Mouse (Mus musculus): Measurements from ENCODE around the gene Zdhhc14. TPM values are rescaled to one million over a fixed set of nuclear protein-coding genes. Genes with fewer than 3 reads are reported as not detected.

Gene Zdhhc14
- polyA plus RNA-seq, 1 experiment from 2014 or later: 0.99 TPM

DNA sequence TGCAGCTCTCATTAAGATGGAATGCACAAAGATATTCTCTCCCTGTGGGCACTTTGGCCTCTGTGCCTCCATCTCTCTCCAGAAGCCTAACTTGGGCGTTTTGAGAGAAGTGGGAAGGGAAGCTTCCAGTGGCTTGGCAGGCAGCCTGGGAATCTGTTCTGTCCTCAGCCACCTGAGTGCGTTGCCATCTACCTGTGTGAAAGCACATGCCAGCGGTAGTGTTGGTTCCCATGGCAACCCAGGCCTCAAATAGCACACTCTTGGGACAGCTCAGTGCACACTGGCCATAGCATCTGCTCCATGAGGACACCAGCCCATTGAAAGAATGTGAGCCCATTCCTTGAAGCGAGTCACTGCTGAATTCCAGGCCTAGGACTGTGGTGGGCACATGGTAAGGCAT, 83.2 kb downstream of the Zdhhc14 start:
- H3K9me3 ChIP-seq (replicated peaks; ENCODE audit: control insufficient read depth, low read length): no peaks in the 10 kb centered on the region
- no peak overlapping the region for H3K27ac ChIP-seq (ENCODE audit: low read length)
- no peak overlapping the region for H3K4me2 ChIP-seq (ENCODE audit: low read depth, low read length)
- no peak overlapping the region for H3K9ac ChIP-seq (ENCODE audit: low read length)
- H3K36me3 ChIP-seq (ENCODE audit: control insufficient read depth, insufficient read depth, low read length): no peaks in the 10 kb centered on the region
- H3K4me3 ChIP-seq (replicated peaks; ENCODE audit: low read length): no peak overlapping the region
- WGBS: 56% methylated on average over 4 of the region's 4 CpGs
- no peaks in the 10 kb centered on the region for H3K4me1 ChIP-seq (ENCODE audit: control insufficient read depth, insufficient read depth, low read length)
- no peaks in the 10 kb centered on the region for H3K27me3 ChIP-seq (ENCODE audit: control insufficient read depth, insufficient read depth, low read length)
- no peak for ATAC-seq (ENCODE audit: insufficient read depth, low FRiP score)

GRCm38 (mm10) chr17:5582232-5582631, 89.9 kb downstream of the Zdhhc14 start:
- H3K27ac ChIP-seq (ENCODE audit: low read length): no peak overlapping the region
- 91% methylated on average over 3 of the region's 3 CpGs for WGBS

DNA sequence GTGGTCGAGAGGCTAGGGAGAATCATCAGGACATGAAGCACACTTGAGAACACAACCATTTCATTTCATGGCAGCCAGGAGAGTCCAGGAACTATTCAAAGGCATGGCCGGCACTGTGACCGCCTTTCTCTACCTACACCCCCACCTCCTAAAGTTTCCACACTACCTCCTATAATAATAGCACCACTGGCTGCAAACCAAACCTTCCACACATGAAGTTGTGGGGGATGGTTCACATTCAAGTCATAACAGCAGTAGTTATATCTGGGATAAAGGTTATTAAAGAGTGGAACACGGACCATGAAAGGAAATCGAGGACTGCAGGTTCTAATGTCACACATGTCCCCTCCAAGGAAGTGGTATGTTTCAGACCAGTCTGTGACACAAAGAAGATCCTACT, 90.6 kb downstream of the Zdhhc14 start:
- no peaks in the 10 kb centered on the region for H3K9me3 ChIP-seq (replicated peaks; ENCODE audit: control insufficient read depth, low read length)
- ATAC-seq (ENCODE audit: insufficient read depth, low FRiP score): no peak
- H3K9ac ChIP-seq (ENCODE audit: low read length): no peak overlapping the region
- H3K4me1 ChIP-seq (ENCODE audit: control insufficient read depth, insufficient read depth, low read length): no peaks in the 10 kb centered on the region
- H3K36me3 ChIP-seq (ENCODE audit: control insufficient read depth, insufficient read depth, low read length): no peaks in the 10 kb centered on the region
- 83% methylated on average over 5 of the region's 5 CpGs for WGBS
- H3K27ac ChIP-seq (ENCODE audit: low read length): no peak overlapping the region
- no peak overlapping the region for H3K4me2 ChIP-seq (ENCODE audit: low read depth, low read length)
- no peak overlapping the region for H3K4me3 ChIP-seq (replicated peaks; ENCODE audit: low read length)
- H3K27me3 ChIP-seq (ENCODE audit: control insufficient read depth, insufficient read depth, low read length): no peaks in the 10 kb centered on the region

More at GRCm38 (mm10) chr17:5582232-5582631, 89.9 kb downstream of the Zdhhc14 start:
- H3K9me3 ChIP-seq (replicated peaks; ENCODE audit: control insufficient read depth, low read length): no peaks in the 10 kb centered on the region
- H3K4me1 ChIP-seq (ENCODE audit: control insufficient read depth, insufficient read depth, low read length): no peaks in the 10 kb centered on the region
- no peak for ATAC-seq (ENCODE audit: insufficient read depth, low FRiP score)
- no peak overlapping the region for H3K4me3 ChIP-seq (replicated peaks; ENCODE audit: low read length)
- no peak overlapping the region for H3K4me2 ChIP-seq (ENCODE audit: low read depth, low read length)
- no peaks in the 10 kb centered on the region for H3K27me3 ChIP-seq (ENCODE audit: control insufficient read depth, insufficient read depth, low read length)
- H3K36me3 ChIP-seq (ENCODE audit: control insufficient read depth, insufficient read depth, low read length): no peaks in the 10 kb centered on the region
- no peak overlapping the region for H3K9ac ChIP-seq (ENCODE audit: low read length)

GRCm38 (mm10) chr17:5583472-5584145, 91.3 kb downstream of the Zdhhc14 start:
- Histone ChIP-seq H3K36me3 (ENCODE audit: control insufficient read depth, insufficient read depth, low read length) (no peaks in the 10 kb centered on the region), H3K4me3 (replicated peaks; ENCODE audit: low read length) (no peak overlapping the region), H3K9ac (ENCODE audit: low read length) (no peak overlapping the region), H3K9me3 (replicated peaks; ENCODE audit: control insufficient read depth, low read length) (no peaks in the 10 kb centered on the region), H3K4me2 (ENCODE audit: low read depth, low read length) (no peak overlapping the region), H3K27ac (ENCODE audit: low read length) (no peak overlapping the region), H3K4me1 (ENCODE audit: control insufficient read depth, insufficient read depth, low read length) (no peaks in the 10 kb centered on the region), H3K27me3 (ENCODE audit: control insufficient read depth, insufficient read depth, low read length) (no peaks in the 10 kb centered on the region)
- no peak for ATAC-seq (ENCODE audit: insufficient read depth, low FRiP score)
- WGBS: 68% methylated on average over 12 of the region's 12 CpGs

- no peak overlapping the region for H3K4me2 ChIP-seq (ENCODE audit: low read depth, low read length)
- H3K27me3 ChIP-seq (ENCODE audit: control insufficient read depth, insufficient read depth, low read length): no peaks in the 10 kb centered on the region
- no peak overlapping the region for H3K4me3 ChIP-seq (replicated peaks; ENCODE audit: low read length)
- ATAC-seq (ENCODE audit: insufficient read depth, low FRiP score): peak; percentile 44; the same call in 1 of the 2 replicates
- H3K4me1 ChIP-seq (ENCODE audit: control insufficient read depth, insufficient read depth, low read length): peaks cover 4% of the 10 kb centered on the region; the same call in 1 of the 2 replicates
- H3K36me3 ChIP-seq (ENCODE audit: control insufficient read depth, insufficient read depth, low read length): no peaks in the 10 kb centered on the region
- no peak overlapping the region for H3K9ac ChIP-seq (ENCODE audit: low read length)
- WGBS: 41% methylated on average over 6 of the region's 6 CpGs
- no peaks in the 10 kb centered on the region for H3K9me3 ChIP-seq (replicated peaks; ENCODE audit: control insufficient read depth, low read length)
- H3K27ac ChIP-seq (ENCODE audit: low read length): no peak overlapping the region
Measured at GRCm38 (mm10) chr17:5591604-5592209, 99.3 kb downstream of the Zdhhc14 start.

GRCm38 (mm10) chr17:5593071-5593470, 100.7 kb downstream of the Zdhhc14 start:
- no peak overlapping the region for H3K9ac ChIP-seq (ENCODE audit: low read length)
- no peaks in the 10 kb centered on the region for H3K36me3 ChIP-seq (ENCODE audit: control insufficient read depth, insufficient read depth, low read length)
- H3K4me1 ChIP-seq (ENCODE audit: control insufficient read depth, insufficient read depth, low read length): peaks cover 4% of the 10 kb centered on the region; the same call in 1 of the 2 replicates
- H3K4me2 ChIP-seq (ENCODE audit: low read depth, low read length): no peak overlapping the region
- no peaks in the 10 kb centered on the region for H3K27me3 ChIP-seq (ENCODE audit: control insufficient read depth, insufficient read depth, low read length)
- no peak overlapping the region for H3K4me3 ChIP-seq (replicated peaks; ENCODE audit: low read length)
- H3K9me3 ChIP-seq (replicated peaks; ENCODE audit: control insufficient read depth, low read length): no peaks in the 10 kb centered on the region
- ATAC-seq (ENCODE audit: insufficient read depth, low FRiP score): no peak
- WGBS: 51% methylated on average over 2 of the region's 2 CpGs
- no peak overlapping the region for H3K27ac ChIP-seq (ENCODE audit: low read length)

DNA sequence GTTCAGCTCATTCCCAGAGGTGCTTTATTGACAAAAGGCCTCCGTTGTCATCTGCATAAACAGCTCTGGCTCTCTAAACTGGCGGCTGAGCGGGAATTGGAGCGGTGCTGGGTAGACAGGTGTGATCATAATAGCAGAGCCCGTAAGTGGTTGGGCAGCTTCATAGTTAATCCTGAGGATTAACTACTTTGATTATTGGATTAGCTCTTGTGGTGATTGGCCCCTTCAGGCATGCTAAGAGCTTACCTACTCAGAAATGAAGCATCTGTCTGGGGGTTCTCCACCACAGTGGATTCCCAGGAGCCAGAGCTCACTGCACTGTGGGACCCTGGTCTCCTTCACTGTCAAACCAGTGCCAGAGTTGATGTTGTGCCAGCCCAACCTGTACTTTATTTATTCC, 102.7 kb downstream of the Zdhhc14 start:
- peaks cover 4% of the 10 kb centered on the region; the same call in 1 of the 2 replicates for H3K4me1 ChIP-seq (ENCODE audit: control insufficient read depth, insufficient read depth, low read length)
- no peaks in the 10 kb centered on the region for H3K36me3 ChIP-seq (ENCODE audit: control insufficient read depth, insufficient read depth, low read length)
- no peak for ATAC-seq (ENCODE audit: insufficient read depth, low FRiP score)
- H3K27ac ChIP-seq (ENCODE audit: low read length): no peak overlapping the region
- WGBS: 57% methylated on average over 5 of the region's 5 CpGs
- H3K27me3 ChIP-seq (ENCODE audit: control insufficient read depth, insufficient read depth, low read length): no peaks in the 10 kb centered on the region
- no peaks in the 10 kb centered on the region for H3K9me3 ChIP-seq (replicated peaks; ENCODE audit: control insufficient read depth, low read length)
- no peak overlapping the region for H3K4me3 ChIP-seq (replicated peaks; ENCODE audit: low read length)
- H3K4me2 ChIP-seq (ENCODE audit: low read depth, low read length): no peak overlapping the region
- H3K9ac ChIP-seq (ENCODE audit: low read length): no peak overlapping the region

DNA sequence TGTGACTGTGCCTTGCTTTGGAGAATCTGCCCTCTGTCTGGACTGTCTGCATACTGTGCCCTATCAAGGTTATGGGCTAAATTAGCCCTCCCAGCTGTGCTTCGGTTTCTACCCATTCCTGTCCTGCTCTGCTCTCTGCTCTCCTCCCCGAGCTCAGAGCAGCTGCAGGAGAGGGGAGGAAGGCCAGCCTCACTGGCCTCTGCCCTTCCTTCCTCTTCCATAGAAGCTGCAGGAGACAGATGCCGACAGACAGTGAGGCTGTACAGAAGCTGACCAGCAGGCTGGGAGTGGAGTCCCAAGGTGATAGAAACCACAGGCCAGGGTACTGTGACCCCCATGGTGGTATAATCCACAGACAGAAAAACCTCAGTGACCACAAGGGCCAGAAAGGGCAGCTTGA, 104.1 kb downstream of the Zdhhc14 start:
- H3K4me1 ChIP-seq (ENCODE audit: control insufficient read depth, insufficient read depth, low read length): peaks cover 4% of the 10 kb centered on the region; the same call in 1 of the 2 replicates
- H3K36me3 ChIP-seq (ENCODE audit: control insufficient read depth, insufficient read depth, low read length): no peaks in the 10 kb centered on the region
- H3K27ac ChIP-seq (ENCODE audit: low read length): no peak overlapping the region
- ATAC-seq (ENCODE audit: insufficient read depth, low FRiP score): peak; percentile 40; the same call in 1 of the 2 replicates
- WGBS: 34% methylated on average over 3 of the region's 3 CpGs
- no peak overlapping the region for H3K4me3 ChIP-seq (replicated peaks; ENCODE audit: low read length)
- H3K9ac ChIP-seq (ENCODE audit: low read length): no peak overlapping the region
- no peak overlapping the region for H3K4me2 ChIP-seq (ENCODE audit: low read depth, low read length)
- no peaks in the 10 kb centered on the region for H3K9me3 ChIP-seq (replicated peaks; ENCODE audit: control insufficient read depth, low read length)
- H3K27me3 ChIP-seq (ENCODE audit: control insufficient read depth, insufficient read depth, low read length): no peaks in the 10 kb centered on the region

- Histone ChIP-seq H3K36me3 (ENCODE audit: control insufficient read depth, insufficient read depth, low read length) (no peaks in the 10 kb centered on the region), H3K9me3 (replicated peaks; ENCODE audit: control insufficient read depth, low read length) (no peaks in the 10 kb centered on the region), H3K27me3 (ENCODE audit: control insufficient read depth, insufficient read depth, low read length) (no peaks in the 10 kb centered on the region), H3K4me1 (ENCODE audit: control insufficient read depth, insufficient read depth, low read length) (peaks cover 4% of the 10 kb centered on the region; the same call in 1 of the 2 replicates), H3K9ac (ENCODE audit: low read length) (no peak overlapping the region), H3K4me2 (ENCODE audit: low read depth, low read length) (no peak overlapping the region), H3K27ac (ENCODE audit: low read length) (no peak overlapping the region), H3K4me3 (replicated peaks; ENCODE audit: low read length) (no peak overlapping the region)
- no peak for ATAC-seq (ENCODE audit: insufficient read depth, low FRiP score)
- WGBS: 67% methylated on average over 4 of the region's 4 CpGs
Measured at GRCm38 (mm10) chr17:5598999-5599398, 106.6 kb downstream of the Zdhhc14 start.

Measured in stomach, embryonic 16.5 days (tissue).